Mouse (Mus musculus) hindbrain, embryonic 15.5 days (tissue): Measurements from ENCODE around the gene Gm12666. TPM values are rescaled to one million over a fixed set of nuclear protein-coding genes. Genes with fewer than 3 reads are reported as not detected.
"Not testable (repeated sequence)": the region's sequence is repeated elsewhere in the genome, so short reads cannot be mapped to it uniquely, and the experiment has no call there.

Source experiments
- ATAC-seq: fragments of 200-750 bp; cut with Nextera tagmentation; 2 replicates; pipeline ENCODE4 v1.8.0; 2017; ENCODE audit warnings: low read depth, moderate number of reproducible peaks, moderate TSS enrichment; ENCODE audit not compliant: low FRiP score
- H3K27ac ChIP-seq: fragments of 300-500 bp; sonication (generic); replicated peaks from 2 replicates; pipeline ENCODE4 v1.5.1; 2015; ENCODE audit warnings: mild to moderate bottlenecking, inconsistent platforms
- H3K27me3 ChIP-seq: fragments of 300-500 bp; sonication (generic); 2 replicates; pipeline ENCODE4 v1.6.1; 2015; ENCODE audit warnings: control low read depth, inconsistent platforms
- H3K36me3 ChIP-seq: fragments of 300-500 bp; sonication (generic); 2 replicates; pipeline ENCODE4 v1.6.1; 2015; ENCODE audit warnings: control low read depth, inconsistent platforms
- H3K4me1 ChIP-seq: fragments of 300-500 bp; sonication (generic); replicated peaks from 2 replicates; pipeline ENCODE4 v1.6.1; 2015; ENCODE audit warnings: control low read depth, inconsistent platforms
- H3K4me2 ChIP-seq: fragments of 300-500 bp; sonication (generic); 2 replicates; pipeline ENCODE4 v1.6.1; 2015; ENCODE audit warnings: moderate library complexity, mild to moderate bottlenecking, inconsistent platforms
- H3K4me3 ChIP-seq: fragments of 300-500 bp; sonication (generic); 2 replicates; pipeline ENCODE4 v1.5.1; 2015; ENCODE audit warnings: mild to moderate bottlenecking, inconsistent platforms
- H3K9ac ChIP-seq: fragments of 300-500 bp; sonication (generic); 2 replicates; pipeline ENCODE4 v1.6.1; 2015; ENCODE audit warnings: inconsistent platforms
- H3K9me3 ChIP-seq: fragments of 300-500 bp; sonication (generic); 2 replicates; pipeline ENCODE4 v1.6.1; 2016; ENCODE audit warnings: control low read depth, inconsistent platforms
- WGBS: fragments of 180-500 bp; shearing (Covaris S2); methylation state at CpG from one replicate; pipeline ENCODE4 v1.1.7; 2015; 5-methylcytosine and 5-hydroxymethylcytosine counted together
- polyA plus RNA-seq: library from polyadenylated mRNA; unstranded; fragments of >200 nt; fragmentation: Nextera tagmentation; extraction: Ambion mirVana; gene quantifications from 2 replicates; pipeline ENCODE4 v1.2.1, GENCODE M21; 2015

The Gm12666 gene
- polyA plus RNA-seq = not detected in 2 replicates

DNA sequence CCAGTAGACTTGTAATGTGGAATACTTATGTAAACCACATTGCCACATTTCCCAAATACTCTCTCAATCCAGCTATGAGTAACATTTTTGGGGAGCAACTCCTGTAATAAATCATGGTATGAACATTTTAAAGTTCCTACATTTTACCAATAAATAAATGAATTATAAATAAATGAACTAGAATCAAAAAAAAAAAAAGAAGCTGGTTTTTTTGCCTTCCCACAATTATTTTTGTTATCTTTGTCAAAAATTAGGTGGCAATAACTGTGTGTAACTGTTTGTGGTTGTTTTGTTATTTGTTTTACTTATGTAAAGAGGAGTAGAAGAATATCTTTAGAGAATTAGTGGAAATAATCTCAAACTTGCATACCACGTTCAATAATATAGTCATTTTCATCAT is at the start of gene Gm12666:
TSS of gene Gm12666 (minus strand) at position 101 of the 400 bp plus-strand sequence.
- H3K9me3 ChIP-seq = not testable (repeated sequence)

DNA sequence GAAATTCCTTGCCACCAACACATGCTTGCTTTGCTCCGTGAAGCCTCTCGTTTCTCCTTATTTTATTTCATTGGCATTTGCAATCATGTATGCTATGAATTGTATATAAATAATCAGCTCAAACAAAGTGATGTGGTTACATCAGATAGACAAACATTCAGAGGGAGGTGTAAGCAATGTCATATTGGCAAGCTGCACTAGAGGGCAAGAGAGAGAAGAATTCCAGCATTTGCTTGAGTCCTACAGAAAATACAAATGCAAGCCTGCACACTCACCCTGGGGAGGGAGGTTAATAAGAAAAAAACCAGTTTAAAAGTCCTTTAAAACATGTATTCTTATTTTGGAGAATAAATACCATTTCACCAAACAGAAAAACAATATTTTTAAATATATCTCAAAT is 34.8 kb upstream of the Gm12666 start:
- no peak for ATAC-seq
- Histone ChIP-seq H3K27me3 (no peaks in the 10 kb centered on the region), H3K4me2 (no peak overlapping the region), H3K36me3 (no peaks in the 10 kb centered on the region), H3K9ac (no peak overlapping the region), H3K4me1 (no peaks in the 10 kb centered on the region), H3K9me3 (no peaks in the 10 kb centered on the region), H3K4me3 (no peak overlapping the region), H3K27ac (no peak overlapping the region)
- WGBS = 85% methylated on average over 2 of the region's 2 CpGs

More for the DNA sequence above, at the start of gene Gm12666:
- not testable (repeated sequence) for H3K27ac ChIP-seq, H3K4me3 ChIP-seq, H3K36me3 ChIP-seq, H3K4me1 ChIP-seq, H3K4me2 ChIP-seq, ATAC-seq, H3K27me3 ChIP-seq, H3K9ac ChIP-seq
- 90% methylated on average over 1 of the region's 1 CpGs for WGBS

DNA sequence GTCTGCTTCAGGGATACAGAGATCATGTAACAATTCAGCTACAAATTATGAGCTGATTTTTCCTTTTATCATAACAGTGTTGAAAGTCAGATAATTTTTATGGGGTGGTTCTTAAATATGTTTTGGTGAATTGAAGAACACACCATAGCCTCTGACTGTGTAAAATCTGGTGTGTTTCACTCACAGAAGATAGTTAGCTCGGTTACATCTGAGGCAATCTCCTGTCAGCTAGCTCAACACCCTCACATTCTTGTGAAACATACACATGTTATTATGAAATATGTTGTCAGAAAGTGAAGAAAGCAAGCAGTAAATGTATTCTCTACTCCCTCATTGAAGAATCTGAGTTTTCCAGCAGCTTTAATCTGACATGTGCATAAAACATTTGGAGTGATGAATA is 24.7 kb upstream of the Gm12666 start:
- 86% methylated on average over 1 of the region's 1 CpGs for WGBS
- Histone ChIP-seq H3K27ac (no peak overlapping the region), H3K36me3 (no peaks in the 10 kb centered on the region), H3K4me3 (no peak overlapping the region), H3K4me2 (no peak overlapping the region), H3K9ac (no peak overlapping the region), H3K9me3 (no peaks in the 10 kb centered on the region), H3K27me3 (no peaks in the 10 kb centered on the region), H3K4me1 (no peaks in the 10 kb centered on the region)
- ATAC-seq = no peak

DNA sequence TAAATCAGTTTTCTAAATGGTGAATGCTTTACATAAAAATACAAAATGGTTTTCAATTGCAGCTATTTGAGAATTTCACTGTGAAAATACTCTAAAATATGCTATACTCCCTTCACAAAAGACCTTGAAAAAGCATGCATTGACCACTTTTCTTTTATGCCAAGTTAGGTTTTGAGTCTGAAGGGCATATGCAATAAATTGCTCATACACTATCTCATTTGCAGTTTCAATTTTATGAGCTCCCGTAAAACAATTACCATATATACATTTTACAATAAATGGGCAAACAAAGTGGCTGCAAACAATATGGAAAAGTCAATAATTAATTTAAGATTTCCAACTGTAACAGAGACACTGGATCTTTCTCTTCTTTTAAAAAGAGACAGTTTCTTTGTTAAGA is 38.9 kb downstream of the Gm12666 start:
- H3K4me1 ChIP-seq = no peaks in the 10 kb centered on the region
- no peak overlapping the region for H3K9ac ChIP-seq
- ATAC-seq = no peak
- H3K27me3 ChIP-seq = no peaks in the 10 kb centered on the region
- no peak overlapping the region for H3K4me3 ChIP-seq
- H3K4me2 ChIP-seq = no peak overlapping the region
- no peaks in the 10 kb centered on the region for H3K36me3 ChIP-seq
- WGBS = 64% methylated on average over 1 of the region's 1 CpGs
- H3K9me3 ChIP-seq = no peaks in the 10 kb centered on the region
- H3K27ac ChIP-seq = no peak overlapping the region

DNA sequence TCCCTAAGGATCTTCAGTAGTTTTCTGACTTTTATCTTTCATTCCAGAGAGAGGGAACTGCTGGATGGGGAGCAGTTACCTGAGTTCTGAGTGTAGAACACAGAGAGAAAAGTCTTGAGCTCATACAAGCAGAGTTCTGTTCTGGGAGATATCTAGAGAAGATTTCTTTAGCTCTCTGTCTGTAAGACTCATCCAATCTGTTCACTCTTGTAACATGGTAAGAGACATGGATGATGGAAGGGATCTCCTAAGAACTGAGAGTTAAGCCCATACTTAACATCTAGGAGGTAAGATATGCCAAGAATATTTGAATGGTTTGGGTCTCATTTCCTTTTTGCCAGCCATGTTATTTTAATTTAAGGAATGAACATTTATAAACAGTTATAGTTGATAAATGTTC is 44.4 kb downstream of the Gm12666 start, which contains the start of gene Izumo3:
TSS of gene Izumo3 (minus strand) at position 101 of the 400 bp plus-strand sequence.
- H3K4me1 ChIP-seq = no peaks in the 10 kb centered on the region
- no peaks in the 10 kb centered on the region for H3K36me3 ChIP-seq

More for the DNA sequence above, 44.4 kb downstream of the Gm12666 start, which contains the start of gene Izumo3:
- Histone ChIP-seq H3K4me2 (no peak within 1 kb of the TSS), H3K27ac (no peak within 1 kb of the TSS), H3K9ac (no peak within 1 kb of the TSS), H3K9me3 (no peaks in the 10 kb centered on the region), H3K27me3 (no peaks in the 10 kb centered on the region), H3K4me3 (no peak within 1 kb of the TSS)
- no peak for ATAC-seq

Other genes starting within 250 kb of the Gm12666 start
- not detected in 2 replicates for gene Izumo3, start 44.5 kb downstream of the Gm12666 start, polyA plus RNA-seq